Mouse (Mus musculus) urinary bladder, postnatal 10 days (tissue): ENCODE results near the gene Scn2b.

Experiments used
- DNase-seq: peaks from one replicate; pipeline ENCODE4 v3.0.0; 2022; ENCODE audit warnings: low spot score

Scn2b gene

DNA sequence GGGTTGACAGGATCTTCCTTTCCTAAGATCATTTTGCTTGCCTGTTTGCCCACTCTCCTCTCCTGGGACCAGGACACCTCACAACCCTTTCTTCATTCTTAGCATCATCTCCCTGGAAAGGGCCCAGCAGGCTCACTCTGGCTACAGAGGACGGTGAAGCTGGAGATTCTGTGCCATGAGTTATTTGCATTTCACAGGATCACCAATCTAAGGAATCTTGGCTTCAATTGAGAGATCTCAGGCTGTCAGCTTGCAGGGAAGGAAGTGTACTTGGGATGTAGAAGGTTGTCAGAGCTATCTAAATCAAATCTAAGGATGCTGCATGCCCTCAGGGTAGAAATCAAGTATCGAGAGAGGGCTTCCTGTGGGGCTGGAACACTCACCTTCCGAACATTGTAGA is 55.9 kb downstream of the Scn2b start:
- DNase-seq, result no peak

DNA sequence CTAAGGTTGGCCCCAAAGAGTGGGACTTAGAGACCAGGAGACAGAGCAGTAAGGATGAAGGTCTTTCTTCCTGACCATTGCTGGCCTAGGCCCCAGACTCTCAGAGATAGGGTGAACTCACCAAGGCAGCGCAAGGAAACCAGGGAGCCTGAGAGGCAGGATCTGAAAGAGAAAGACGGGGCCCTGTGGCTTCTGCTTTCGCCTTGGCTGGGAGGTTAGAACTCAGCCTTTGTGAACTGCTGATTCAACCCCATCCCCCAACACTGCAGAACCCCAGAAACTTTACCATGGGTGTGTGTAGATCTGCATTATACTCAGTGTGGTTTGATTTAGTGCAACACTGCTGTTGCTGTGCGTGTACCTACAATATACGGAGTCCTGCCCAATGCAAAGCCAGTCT is 61.7 kb downstream of the Scn2b start:
- no peak for DNase-seq
